Mouse (Mus musculus) megakaryocyte-erythroid progenitor cell, adult 5-6 weeks (primary cell): ENCODE measurements around the gene Bspry. TPM values are rescaled to one million over a fixed set of nuclear protein-coding genes. Genes with fewer than 3 reads are reported as not detected.
A peak's percentile ranks its signal among the peaks of the same experiment; 100 is the strongest.

Experiments
- ATAC-seq: replicated peaks from 2 replicates; pipeline ENCODE4 v1.8.0; 2016; ENCODE audit warnings: mild to moderate bottlenecking, inconsistent platforms; ENCODE audit not compliant: severe bottlenecking, poor library complexity, low FRiP score, low TSS enrichment
- total RNA-seq, 2 experiments: library from RNA; stranded (forward) in 1 of 2; stranded (reverse) in 1 of 2; fragments of 200-1000, 215-1000 nt in 1 of 2; fragments of >200 nt in 1 of 2; fragmentation: Nextera tagmentation in 1 of 2; gene quantifications; 2 replicates each; pipeline ENCODE4 v1.2.3; 2014 to 2017

Bspry gene
- not detected in 2 replicates for total RNA-seq (2014; fragmentation: Nextera tagmentation)
- 0.09 and 1.0 TPM in 2 replicates for total RNA-seq (2017)

DNA sequence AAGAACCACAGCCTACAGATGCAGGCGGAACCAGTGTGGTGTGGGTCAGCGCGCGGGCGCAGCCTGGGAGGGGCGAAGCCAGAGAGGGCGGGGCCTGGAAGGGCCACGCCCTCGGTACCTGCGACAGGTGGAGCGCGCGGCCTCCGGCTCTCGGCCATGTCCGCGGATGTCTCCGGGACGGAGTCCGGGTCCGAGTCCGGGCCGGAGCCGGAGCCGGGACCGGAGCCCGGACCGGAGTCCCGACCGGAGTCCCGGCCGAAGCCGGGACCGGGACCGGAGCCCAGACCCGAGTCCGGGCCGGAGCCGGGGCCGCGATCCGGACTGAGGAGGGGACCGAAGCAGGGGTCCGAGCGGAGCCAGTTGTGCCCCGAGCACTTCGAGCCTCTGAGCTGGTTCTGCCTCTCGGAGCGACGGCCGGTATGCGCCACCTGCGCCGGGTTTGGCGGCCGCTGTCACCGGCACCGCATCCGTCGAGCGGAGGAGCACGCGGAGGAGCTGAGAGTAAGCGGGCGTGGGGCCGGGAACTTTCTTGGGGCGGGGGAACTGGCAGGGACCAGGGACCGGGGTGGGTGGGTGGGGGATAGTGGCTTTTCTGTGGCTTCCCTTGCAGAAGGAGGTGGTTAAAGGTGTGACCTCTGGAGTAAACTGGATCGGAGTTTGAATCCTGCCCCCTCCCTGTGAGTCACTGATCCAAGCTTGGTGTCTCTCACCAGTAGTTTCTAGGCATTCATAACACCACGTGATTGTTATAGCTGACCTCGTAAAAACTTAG is at the start of gene Bspry:
Bspry (plus strand) TSS at position 117 of the 772 bp plus-strand sequence.
- peak; percentile 62 for ATAC-seq

DNA sequence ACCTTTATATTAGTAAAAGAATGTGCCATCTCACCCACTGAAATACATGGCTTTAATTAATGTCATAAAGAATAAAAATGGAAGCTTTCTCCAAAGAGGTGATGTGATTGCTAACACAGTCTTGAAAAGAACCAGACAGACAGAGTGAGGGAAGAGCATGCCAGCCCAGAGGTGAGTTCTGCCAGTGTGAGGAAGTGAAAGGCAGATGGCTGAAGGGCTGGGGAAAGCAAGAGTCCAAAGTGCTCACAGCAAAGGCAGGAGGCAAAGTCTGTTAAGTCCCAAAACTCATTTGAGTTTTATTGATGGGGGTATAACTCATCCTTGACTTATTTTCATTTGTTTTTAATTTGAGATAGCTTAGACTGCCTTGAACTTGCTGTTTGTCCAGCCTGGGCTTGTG is 49.2 kb upstream of the Bspry start:
- ATAC-seq, result no peak

DNA sequence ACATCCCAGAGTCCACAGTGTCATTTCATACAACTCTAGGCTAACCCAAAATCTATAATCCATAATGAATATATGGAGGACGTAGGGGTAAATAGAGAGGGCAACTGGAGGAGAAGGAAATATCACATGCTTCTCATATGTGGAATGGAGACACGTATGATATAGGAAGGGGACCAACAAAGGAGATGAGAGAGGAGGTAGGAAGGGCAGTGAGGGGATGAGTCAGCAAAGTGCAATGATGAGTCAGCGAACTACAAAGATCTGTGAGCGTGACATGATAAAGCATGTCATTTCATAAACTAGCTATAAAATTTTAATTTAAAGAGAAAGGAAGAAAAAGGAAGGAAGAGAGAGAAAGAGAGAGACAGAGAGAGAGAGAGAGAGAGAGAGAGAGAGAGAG is 48.3 kb upstream of the Bspry start:
- ATAC-seq, result 0 out of 2 replicates have a peak, but pooled peaks have one; percentile 53

DNA sequence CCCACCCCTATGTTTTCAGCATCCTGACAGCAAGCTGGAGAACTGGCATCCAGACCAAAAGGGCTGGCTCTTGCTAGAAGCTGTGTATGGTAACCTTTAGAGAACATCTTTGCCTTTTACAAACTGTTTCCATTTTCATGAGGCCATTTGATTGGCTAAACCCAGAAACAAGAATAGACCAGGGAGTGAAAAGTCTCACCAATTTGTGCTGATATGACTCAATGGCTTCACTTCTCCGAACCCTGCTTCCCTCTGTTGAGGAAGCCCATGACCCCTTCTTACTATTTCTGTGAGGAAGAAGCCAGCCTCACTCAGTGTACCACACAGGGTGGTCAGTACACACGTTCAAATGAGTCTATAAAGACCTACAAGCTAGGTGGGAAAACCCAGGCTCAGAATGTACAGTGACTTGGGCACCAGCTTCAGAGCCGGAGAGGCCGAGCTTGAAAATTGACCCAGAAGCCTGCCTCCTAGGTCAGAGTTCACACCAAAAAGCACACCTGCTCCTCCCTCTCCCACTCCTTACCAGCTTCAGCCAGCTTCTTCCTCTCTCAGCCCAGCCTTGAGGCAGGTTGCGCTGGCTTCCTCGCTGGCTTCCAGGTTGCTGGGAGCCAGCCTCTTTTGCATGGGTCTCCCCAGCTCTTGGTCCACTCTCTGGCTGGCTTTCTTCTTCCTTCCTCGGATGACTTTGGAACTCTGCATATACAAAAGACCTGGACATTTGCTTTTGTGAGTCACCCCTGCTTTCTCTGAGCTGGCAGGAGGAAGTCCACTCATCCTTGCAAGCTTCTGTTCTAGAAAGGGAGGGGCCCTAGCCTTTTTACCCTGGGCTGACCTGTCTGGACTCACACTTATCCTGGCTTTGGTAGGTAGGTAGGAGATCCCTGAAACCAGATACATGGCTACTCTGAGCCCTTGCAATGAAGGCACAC is 45.6 kb upstream of the Bspry start:
- ATAC-seq, result no peak

DNA sequence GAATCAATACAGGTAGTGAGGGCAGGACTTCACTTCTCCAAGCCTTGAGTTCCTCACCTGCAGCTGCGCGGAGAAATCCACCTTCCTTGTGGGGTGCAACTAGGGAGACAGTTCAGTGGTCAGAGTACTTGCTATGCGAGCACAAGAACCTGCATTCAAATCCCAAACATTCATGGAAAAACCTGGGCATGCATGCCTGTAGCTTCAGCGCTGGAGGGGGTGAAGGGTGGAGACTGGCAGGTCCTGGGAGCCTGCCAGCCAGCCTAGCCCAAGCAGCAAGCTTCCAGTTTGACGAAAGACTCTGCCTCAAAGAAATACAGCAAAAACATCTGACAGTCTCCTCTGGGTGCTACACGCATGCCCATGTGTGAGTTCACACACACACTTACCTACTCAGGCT is 44.8 kb upstream of the Bspry start, which contains the start of gene Rnf183:
Rnf183 (minus strand) TSS at position 172 of the 400 bp plus-strand sequence.
- ATAC-seq, result no peak

DNA sequence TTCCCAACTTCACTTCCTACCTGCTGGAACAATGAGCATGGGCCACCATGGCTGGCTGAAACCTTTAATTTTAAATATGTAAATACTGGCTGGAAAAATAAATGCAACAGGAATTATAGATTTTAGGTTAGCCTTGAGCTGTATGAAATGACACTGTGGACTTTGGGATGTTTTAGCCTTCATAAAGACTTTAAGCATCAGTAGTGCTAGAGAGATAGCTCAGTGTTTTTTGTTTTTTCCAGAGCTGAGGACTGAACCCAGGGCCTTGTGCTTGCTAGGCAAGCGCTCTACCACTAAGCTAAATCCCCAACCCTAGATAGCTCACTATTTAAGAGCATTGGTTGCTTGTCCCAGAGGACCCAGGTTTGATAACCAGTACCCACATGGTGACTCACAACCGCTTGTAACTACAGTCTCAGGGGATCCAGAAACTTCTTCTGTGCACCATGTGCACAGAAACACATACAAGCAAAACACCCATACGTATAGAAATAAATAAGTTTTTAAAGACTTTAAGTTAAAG is 42.5 kb upstream of the Bspry start:
- no peak for ATAC-seq

DNA sequence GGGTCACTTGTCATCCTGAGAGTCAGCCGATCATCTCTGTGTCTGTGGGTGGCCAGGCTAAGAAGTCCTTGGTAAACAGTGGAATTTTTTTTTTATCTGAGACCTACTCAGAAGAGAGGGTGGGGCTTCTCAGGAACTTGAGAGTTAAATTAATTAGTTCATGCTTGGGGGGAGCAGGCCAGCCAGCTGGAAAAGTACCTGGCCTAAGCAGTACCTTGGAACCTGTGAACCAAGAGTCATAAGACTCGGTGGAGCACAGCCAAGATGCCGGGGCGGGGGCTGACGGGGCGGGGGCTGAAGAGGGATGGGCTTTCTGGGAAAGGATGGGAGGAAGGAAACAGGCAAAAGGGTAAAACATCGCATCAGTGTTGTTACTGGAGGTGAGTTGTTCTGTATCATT is 42.0 kb upstream of the Bspry start:
- ATAC-seq, result no peak

DNA sequence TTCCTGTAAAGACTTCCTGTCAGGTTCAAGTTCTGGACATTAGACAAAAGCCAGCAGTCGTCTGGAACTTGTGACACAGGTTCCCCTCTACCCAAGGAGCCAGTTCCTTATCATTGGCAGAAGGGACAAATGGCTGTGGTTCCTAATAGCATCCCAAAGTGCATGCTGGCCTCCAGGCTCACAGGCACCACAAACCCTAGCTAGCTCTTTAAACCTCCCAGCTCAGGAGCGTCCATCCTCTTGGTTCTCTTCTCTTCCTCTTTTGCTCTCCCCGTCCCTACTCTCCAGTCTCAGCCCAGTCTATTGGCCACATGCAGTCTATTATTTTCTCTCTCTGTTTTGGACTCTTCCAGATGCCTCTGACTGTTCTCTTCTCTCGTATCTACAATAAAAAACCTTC is 40.1 kb upstream of the Bspry start:
- no peak for ATAC-seq

DNA sequence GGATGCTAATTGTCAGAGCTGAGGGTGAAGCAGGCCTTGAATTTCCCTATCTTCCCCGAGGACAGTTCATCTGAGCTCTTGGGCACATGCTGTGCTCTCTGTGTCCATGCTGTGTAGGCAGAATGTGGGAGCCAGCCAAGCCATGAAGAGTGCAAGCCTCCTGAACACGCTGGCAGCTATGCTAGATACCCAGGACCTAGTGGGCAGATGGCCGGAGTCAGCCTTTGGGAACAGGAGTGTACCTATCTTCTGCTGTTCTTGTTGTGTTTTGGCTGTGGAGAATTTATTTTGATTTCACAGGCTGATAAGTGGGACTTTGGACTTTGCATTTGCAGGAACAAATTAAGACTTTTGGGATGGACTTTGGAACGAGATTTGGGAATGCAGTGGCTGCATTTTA is 39.3 kb upstream of the Bspry start:
- no peak for ATAC-seq

DNA sequence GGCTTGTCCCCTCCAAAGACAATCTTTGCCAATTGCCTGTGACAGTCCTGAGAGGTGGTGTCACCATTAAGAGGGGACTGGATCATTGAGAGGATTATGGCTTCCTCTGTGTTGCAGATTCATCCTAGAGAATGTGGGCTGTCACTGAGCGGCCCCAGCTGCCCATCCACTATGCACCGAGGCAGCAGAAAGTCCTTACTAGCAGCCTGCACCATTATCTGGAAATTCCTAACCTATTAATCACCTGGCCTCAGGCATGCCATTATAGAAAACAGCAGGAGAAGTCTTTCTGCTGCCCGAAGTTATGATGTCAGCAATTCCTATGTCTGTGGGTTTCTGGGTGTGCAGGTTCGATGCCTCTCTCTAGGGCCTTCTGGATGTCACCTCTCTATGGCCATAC is 38.9 kb upstream of the Bspry start:
- ATAC-seq, result no peak

DNA sequence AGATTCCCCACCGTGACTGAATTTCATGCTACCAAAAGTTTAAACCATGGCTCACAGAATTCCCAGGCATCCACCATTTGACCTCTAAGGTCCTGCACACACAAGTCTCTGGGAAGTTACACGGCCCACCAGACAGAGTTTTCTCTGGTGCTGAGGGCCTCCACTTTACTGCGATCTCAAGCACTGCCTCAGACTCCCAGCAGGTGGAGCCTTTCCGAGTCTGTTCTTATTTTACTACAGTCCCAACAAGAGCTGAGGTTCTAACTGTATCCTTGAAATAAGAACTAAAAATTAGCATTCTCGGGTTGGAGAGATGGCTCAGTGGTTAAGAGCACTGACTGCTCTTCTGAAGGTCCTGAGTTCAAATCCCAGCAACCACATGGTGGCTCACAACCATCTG is 24.9 kb upstream of the Bspry start:
- ATAC-seq, result peak; percentile 93

DNA sequence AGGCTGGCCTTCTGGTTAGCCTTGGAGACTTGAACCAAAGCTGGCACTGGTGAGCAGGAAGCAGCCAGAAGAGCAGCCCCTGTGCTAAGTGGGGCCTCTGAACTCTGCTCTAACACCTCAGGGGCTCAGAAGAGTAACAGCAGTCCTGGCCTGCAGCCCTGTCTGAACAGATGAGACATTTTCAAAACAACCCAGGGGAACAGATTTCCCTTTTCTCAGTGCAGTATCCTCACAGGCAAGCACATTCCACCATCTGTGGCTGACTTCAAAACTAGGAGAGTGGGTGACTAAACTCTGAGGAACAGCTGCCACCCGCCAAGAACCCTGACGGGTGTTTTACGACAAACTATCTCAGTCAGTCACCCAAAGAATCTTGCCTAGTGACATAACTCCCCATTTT is 20.8 kb upstream of the Bspry start:
- ATAC-seq, result no peak

DNA sequence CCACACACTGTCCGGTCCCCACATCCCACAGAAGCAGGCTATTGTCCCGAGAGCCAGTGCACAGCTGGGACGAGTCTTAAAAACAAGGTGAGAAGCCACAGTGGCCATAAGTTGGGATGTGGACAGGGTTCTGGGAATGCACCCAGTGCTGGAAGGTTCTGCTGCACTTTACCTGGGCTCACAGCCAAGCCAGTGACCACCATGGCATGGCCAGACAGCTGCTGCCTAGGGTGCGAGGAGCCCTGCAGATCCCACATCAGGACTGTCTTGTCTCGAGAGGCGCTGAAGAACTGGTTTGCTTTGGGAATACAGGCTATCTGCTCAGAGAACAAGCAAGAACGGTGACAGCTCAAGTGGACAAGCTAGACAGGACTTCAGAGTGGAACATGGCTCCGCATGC is 19.5 kb upstream of the Bspry start:
- no peak for ATAC-seq

DNA sequence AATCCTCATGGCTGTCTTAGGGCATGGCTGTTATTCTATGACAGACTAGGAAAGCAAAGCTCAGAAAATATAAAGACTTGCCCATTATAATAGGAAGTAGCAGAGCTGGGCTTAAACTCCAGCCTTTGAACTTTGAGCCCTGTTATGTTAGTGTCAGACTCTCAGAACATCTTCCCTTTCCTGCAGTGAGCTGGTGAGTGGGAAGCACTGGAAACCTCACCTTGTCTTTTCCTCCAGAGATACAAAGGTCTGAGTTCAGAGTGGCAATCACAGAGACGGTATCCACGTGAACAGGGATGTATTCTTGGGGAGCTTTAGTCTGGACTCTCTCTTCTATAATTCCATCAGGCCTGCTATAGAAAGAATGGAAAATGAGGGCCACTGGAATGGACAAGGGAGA is 16.7 kb upstream of the Bspry start:
- no peak for ATAC-seq

DNA sequence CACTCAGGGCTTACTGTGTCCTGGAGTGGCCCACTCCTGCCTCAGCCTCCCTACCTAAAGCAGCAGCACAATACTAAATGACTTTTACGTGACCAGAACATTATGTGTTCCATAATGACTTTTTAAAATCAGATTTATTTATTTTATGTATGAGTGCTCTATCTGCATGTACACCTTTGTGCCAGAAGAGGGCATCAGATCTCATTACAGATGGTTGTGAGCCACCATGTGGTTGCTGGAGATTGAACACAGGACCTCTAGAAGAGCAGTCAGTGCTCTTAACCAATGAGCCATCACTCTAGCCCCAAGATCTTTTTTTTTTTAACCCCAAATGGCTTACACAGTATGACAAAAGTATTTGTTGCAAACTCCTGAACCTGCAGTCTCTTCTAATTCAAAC is 11.7 kb upstream of the Bspry start:
- no peak for ATAC-seq

DNA sequence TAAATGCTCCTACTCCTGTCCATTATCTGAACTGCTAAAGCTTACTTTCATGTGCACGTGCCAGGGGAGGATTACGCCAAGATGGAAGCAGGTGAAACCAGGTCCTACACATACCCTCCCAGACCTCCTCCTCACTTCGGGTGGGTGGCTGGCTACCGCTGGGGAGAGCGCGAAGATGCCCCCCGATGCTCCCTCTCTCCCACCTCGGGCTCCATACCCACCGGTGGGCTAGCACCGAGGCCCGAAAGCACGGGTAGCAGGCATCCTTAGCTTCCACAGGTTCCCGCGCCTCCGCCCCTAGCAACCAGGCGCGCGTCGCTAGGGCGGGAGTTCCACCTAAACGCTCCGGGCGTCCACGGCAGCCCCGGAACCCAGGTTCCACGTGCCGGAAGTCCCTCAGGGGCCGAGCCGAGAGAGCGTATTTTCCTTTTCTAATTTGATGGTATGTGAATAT is 9.2 kb upstream of the Bspry start, which contains the start of gene Wdr31:
Wdr31 (minus strand) TSS at position 299 of the 454 bp plus-strand sequence.
- peak; percentile 97 for ATAC-seq

DNA sequence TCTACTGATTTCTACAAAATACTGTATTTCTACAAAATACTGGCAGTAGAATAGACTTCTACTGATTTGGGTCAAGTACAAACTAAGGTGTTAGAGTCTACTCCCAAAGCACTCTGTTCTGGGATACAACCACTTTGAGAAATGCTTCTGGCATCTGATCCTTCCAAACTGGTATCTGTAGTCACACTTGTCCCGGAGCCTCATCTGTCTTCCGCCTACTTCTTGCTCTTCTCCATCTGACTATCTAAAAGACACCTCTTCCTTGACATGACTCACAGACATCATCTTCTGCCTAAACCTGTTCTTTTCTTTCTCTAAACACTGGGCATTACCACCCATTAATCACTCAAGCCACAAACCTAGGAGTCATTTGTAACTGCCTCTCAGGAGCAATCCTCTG is 7.8 kb upstream of the Bspry start:
- no peak for ATAC-seq

DNA sequence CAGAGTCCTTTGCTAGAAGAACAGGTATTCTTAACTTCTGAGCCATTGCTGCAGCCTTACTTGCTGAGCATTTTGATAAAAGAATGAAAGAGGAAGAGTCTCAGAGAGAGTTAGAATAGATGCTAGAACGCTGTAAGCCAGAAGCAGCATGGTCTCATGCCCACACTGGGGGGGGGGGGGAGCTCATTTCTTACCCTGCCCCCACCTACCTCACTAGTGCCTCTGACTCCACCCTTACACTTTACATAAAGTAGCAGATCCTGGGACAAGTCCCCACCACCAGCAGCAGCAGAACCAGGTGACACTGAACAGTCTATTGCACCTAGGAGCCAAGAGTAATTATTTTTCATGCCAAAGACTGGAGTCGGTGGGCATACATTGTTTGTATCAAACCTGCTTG is 4.7 kb upstream of the Bspry start:
- ATAC-seq, result no peak

DNA sequence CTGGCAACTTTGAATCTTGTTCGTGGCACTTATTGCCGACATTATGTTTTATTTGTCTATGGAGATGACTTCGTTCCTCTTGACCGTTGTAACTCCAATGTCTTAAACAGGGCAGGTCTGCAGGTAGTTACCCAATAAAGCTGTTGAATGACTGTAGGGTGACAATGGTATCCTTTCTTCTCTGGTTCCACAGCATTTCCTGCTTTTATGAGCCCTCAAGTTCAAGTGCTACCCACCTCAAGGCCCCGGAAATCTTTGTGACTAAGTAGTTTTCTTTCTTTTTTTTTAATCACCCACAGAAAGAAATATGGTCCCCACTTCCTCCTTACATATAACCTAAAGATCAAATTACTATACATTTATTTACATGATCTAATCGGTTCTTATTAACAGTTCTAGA is 4.1 kb upstream of the Bspry start:
- ATAC-seq, result no peak
